Comparison of ENCODE assay signal across 8 mouse cellular contexts in genomic region chr9:118927501-118927900, GRCm38 (mm10). TPM values are rescaled to one million over a fixed set of nuclear protein-coding genes. Genes with fewer than 3 reads are reported as not detected.
DNase-seq lines count a peak whose midpoint lies in the region; ATAC-seq and TF ChIP-seq lines count a peak whose summit lies in the region.

No protein-coding gene starts in this region.

- TF ChIP-seq POLR2A in thymus, adult 2 months (IDR thresholded peaks at IDR 0.05; ENCODE audit: control insufficient read depth, extremely low read depth, insufficient read depth, low read length, poor library complexity) = no peak

- peak overlapping the region; percentile 90 for H3K9ac ChIP-seq in kidney, postnatal 0 days (ENCODE audit: low read depth, low read length)

- ATAC-seq in erythroblast, adult 5-6 weeks (replicated peaks; ENCODE audit: low FRiP score, poor library complexity, severe bottlenecking) = no peak
- no peak for ATAC-seq in kidney, postnatal 0 days (replicated peaks; ENCODE audit: low FRiP score, low read depth)
- peak; percentile 50 for ATAC-seq in megakaryocyte, adult 5-6 weeks (ENCODE audit: poor library complexity, severe bottlenecking)

- peak overlapping the region; percentile 92 for H3K4me2 ChIP-seq in kidney, postnatal 0 days (ENCODE audit: low read length)

- H3K4me3 ChIP-seq in erythroblast, embryonic 14.5 days (replicated peaks) = peak overlapping the region; percentile 79
- no peak overlapping the region for H3K4me3 ChIP-seq in thymus, adult 2 months (ENCODE audit: control insufficient read depth, insufficient read depth, low read length)
- H3K4me3 ChIP-seq in kidney, postnatal 0 days (replicated peaks; ENCODE audit: low read depth, low read length) = peak overlapping the region; percentile 88

- H3K4me1 ChIP-seq in erythroblast, embryonic 14.5 days (ENCODE audit: control insufficient read depth) = peaks cover 37% of the 10 kb centered on the region
- H3K4me1 ChIP-seq in thymus, adult 2 months (replicated peaks; ENCODE audit: control insufficient read depth, insufficient read depth, low read length) = peaks cover 23% of the 10 kb centered on the region
- peaks cover 32% of the 10 kb centered on the region for H3K4me1 ChIP-seq in kidney, postnatal 0 days (replicated peaks; ENCODE audit: insufficient read depth, low read length)

- H3K36me3 ChIP-seq in erythroblast, embryonic 14.5 days (ENCODE audit: control insufficient read depth) = peaks cover 5% of the 10 kb centered on the region
- no peaks in the 10 kb centered on the region for H3K36me3 ChIP-seq in thymus, adult 2 months (ENCODE audit: control insufficient read depth, insufficient read depth, low read length)
- no peaks in the 10 kb centered on the region for H3K36me3 ChIP-seq in kidney, postnatal 0 days (ENCODE audit: insufficient read depth, low read length)

- DNase-seq in thymus, adult 2 months = peak; percentile 23
- DNase-seq in thymus, adult 18-20 months = no peak
- no peak for DNase-seq in kidney, postnatal 0 days (ENCODE audit: low spot score)
- peak; percentile 54 for DNase-seq in thymus, postnatal 4 days
- no peak for DNase-seq in embryo, embryonic 11 days

- H3K9me3 ChIP-seq in erythroblast, embryonic 14.5 days (ENCODE audit: control insufficient read depth, low read length) = no peaks in the 10 kb centered on the region
- H3K9me3 ChIP-seq in kidney, postnatal 0 days (replicated peaks; ENCODE audit: low read length) = no peaks in the 10 kb centered on the region

- no peak overlapping the region for H3K27ac ChIP-seq in thymus, adult 2 months (ENCODE audit: control insufficient read depth, insufficient read depth, low read length)
- H3K27ac ChIP-seq in kidney, postnatal 0 days = peak overlapping the region; percentile 91

- WGBS in thymus, adult 2 months = 11% methylated on average over 8 of the region's 8 CpGs
- 20% methylated on average over 8 of the region's 8 CpGs for WGBS in kidney, postnatal 0 days

- H3K27me3 ChIP-seq in erythroblast, embryonic 14.5 days (ENCODE audit: control insufficient read depth) = peaks cover 14% of the 10 kb centered on the region
- no peaks in the 10 kb centered on the region for H3K27me3 ChIP-seq in thymus, adult 2 months (ENCODE audit: control insufficient read depth, insufficient read depth, low read length)
- H3K27me3 ChIP-seq in kidney, postnatal 0 days (ENCODE audit: insufficient read depth, low read length) = no peaks in the 10 kb centered on the region

- no peak for TF ChIP-seq CTCF in thymus, adult 2 months (IDR thresholded peaks at IDR 0.05; ENCODE audit: borderline replicate concordance, control insufficient read depth, extremely low read depth, insufficient read depth, low read length, poor library complexity)
- TF ChIP-seq CTCF in kidney, postnatal 0 days (IDR thresholded peaks at IDR 0.05; ENCODE audit: low read depth) = no peak

RNA-seq across cellular contexts. Expression of gene Ctdspl, which starts 1.2 kb away (rescaled TPM):
- 0.14 and 0.23 TPM in 2 replicates for polyA plus RNA-seq in erythroblast, embryonic 14.5 days (2012)
- 4.0 and 5.2 TPM in 2 replicates for total RNA-seq in erythroblast, adult 5-6 weeks (2015; ENCODE audit: low replicate concordance)
- 2.1 and 2.5 TPM in 2 replicates for total RNA-seq in erythroblast, adult 5-6 weeks (2017; ENCODE audit: low replicate concordance)
- polyA plus RNA-seq in thymus, adult 2 months (2012; rRNA removed) = 9.3 and 10.6 TPM in 2 replicates
- 21.9 and 24.2 TPM in 2 replicates for polyA plus RNA-seq in kidney, postnatal 0 days (2015; fragmentation: Nextera tagmentation; extraction: Ambion mirVana)
- 17.3 and 17.8 TPM in 2 replicates for total RNA-seq in megakaryocyte, adult 5-6 weeks (2015)
- 8.5 and 9.8 TPM in 2 replicates for total RNA-seq in megakaryocyte, adult 5-6 weeks (2017)

Comparison
In these comparisons a context has a peak if more than half of its experiments do, and no peak if none do; other contexts are left out.
1. DNase-seq: peak in thymus, adult 2 months (single experiment) and thymus, postnatal 4 days (single experiment); none in thymus, adult 18-20 months (0 of 2), kidney, postnatal 0 days (single experiment) and embryo, embryonic 11 days (single experiment).